ENCODE assay signal across 14 mouse cellular contexts in genomic region chr16:11072454-11072853, GRCm38 (mm10). TPM values are rescaled to one million over a fixed set of nuclear protein-coding genes. Genes with fewer than 3 reads are reported as not detected.
A peak's percentile ranks its signal among the peaks of the same experiment; 100 is the strongest.
DNase-seq lines count a peak whose midpoint lies in the region; ATAC-seq and TF ChIP-seq lines count a peak whose summit lies in the region.
"Had no signal": no experiment of that assay in that cellular context is flagged by ENCODE, and none has a peak within 500 bp of the region (broad histone marks: within the 10 kb centered on the region; RNA-seq: fewer than 3 reads in every experiment).

No protein-coding gene starts in this region.

- no peak for TF ChIP-seq CTCF in layer of hippocampus, adult 2 months (conservative IDR thresholded peaks at IDR 0.05)

- H3K27me3 ChIP-seq in midbrain, embryonic 14.5 days (ENCODE audit: control insufficient read depth, insufficient read depth, low read length) = no peaks in the 10 kb centered on the region
- H3K27me3 ChIP-seq: embryonic facial prominence, embryonic 13.5 days had no signal

- H3K4me3 ChIP-seq in layer of hippocampus, adult 2 months = no peak overlapping the region
- H3K4me3 ChIP-seq in midbrain, embryonic 14.5 days (replicated peaks; ENCODE audit: low read depth, low read length) = no peak overlapping the region
- H3K4me3 ChIP-seq: embryonic facial prominence, embryonic 13.5 days; liver, embryonic 12.5 days had no signal

- H3K9me3 ChIP-seq in midbrain, embryonic 14.5 days (ENCODE audit: control insufficient read depth, low read length) = no peaks in the 10 kb centered on the region
- H3K9me3 ChIP-seq: embryonic facial prominence, embryonic 13.5 days; G1E; liver, embryonic 12.5 days had no signal

- H3K4me2 ChIP-seq in midbrain, embryonic 14.5 days (ENCODE audit: low read length) = no peak overlapping the region
- H3K4me2 ChIP-seq: embryonic facial prominence, embryonic 13.5 days; liver, embryonic 12.5 days had no signal

- WGBS in midbrain, embryonic 14.5 days = 85% methylated on average over 8 of the region's 8 CpGs

- H3K4me1 ChIP-seq in midbrain, embryonic 14.5 days (ENCODE audit: control insufficient read depth, insufficient read depth, low read length) = peaks cover 36% of the 10 kb centered on the region

- ATAC-seq in midbrain, embryonic 14.5 days (ENCODE audit: low FRiP score, low TSS enrichment) = no peak
- ATAC-seq: liver, embryonic 12.5 days had no signal

- H3K27ac ChIP-seq in layer of hippocampus, adult 2 months = peak overlapping the region; percentile 64
- H3K27ac ChIP-seq in midbrain, embryonic 14.5 days (replicated peaks; ENCODE audit: low read depth, low read length) = peak overlapping the region; percentile 32; the same call in 1 of the 2 replicates
- H3K27ac ChIP-seq: embryonic facial prominence, embryonic 13.5 days; liver, embryonic 12.5 days had no signal

- no peak overlapping the region for H3K9ac ChIP-seq in midbrain, embryonic 14.5 days (replicated peaks; ENCODE audit: low read length)
- H3K9ac ChIP-seq: embryonic facial prominence, embryonic 13.5 days; liver, embryonic 12.5 days had no signal

- peak; percentile 44 for DNase-seq in cerebellum, adult 9-11 months
- no peak for DNase-seq in cerebellum, adult 11 months
- DNase-seq in layer of hippocampus, adult 2 months (ENCODE audit: low spot score in 2 of 2) = no peak
- no peak for DNase-seq in layer of hippocampus, adult 9-11 months
- peak; percentile 76 for DNase-seq in adrenal gland, postnatal 14 days
- no peak for DNase-seq in midbrain, embryonic 14.5 days
- DNase-seq in right cerebral cortex, postnatal 4 days = no peak
- no peak for DNase-seq in layer of hippocampus, adult 8-10 months (ENCODE audit: low spot score in 2 of 2)
- DNase-seq: heart, adult 18-20 months; heart, postnatal 36 days; lung, postnatal 10 days had no signal

- peaks cover 59% of the 10 kb centered on the region for H3K36me3 ChIP-seq in midbrain, embryonic 14.5 days (ENCODE audit: control insufficient read depth, insufficient read depth, low read length)

RNA-seq across cellular contexts. Expression of gene Litaf, which starts 6.5 kb away (rescaled TPM):
- total RNA-seq in layer of hippocampus, adult 2 months (2021) = 10 to 100 TPM; 14.1 to 14.5 TPM
- total RNA-seq in adrenal gland, postnatal 14 days (2021) = 38.6 and 47.5 TPM in 2 replicates
- polyA plus RNA-seq in midbrain, embryonic 14.5 days (2014; fragmentation: Nextera tagmentation; extraction: Ambion mirVana) = 20.7 and 32.0 TPM in 2 replicates
- 10 to 100 TPM; 12.2 to 37.8 (median 21.5) TPM for total RNA-seq in layer of hippocampus, adult 8-10 months (2022)

RNA-seq across cellular contexts. Expression of gene Snn, which starts 11.7 kb away (rescaled TPM):
- total RNA-seq in layer of hippocampus, adult 2 months (2021) = 100 to 1,000 TPM; 171 TPM
- total RNA-seq in adrenal gland, postnatal 14 days (2021) = 16.3 and 24.0 TPM in 2 replicates
- polyA plus RNA-seq in midbrain, embryonic 14.5 days (2014; fragmentation: Nextera tagmentation; extraction: Ambion mirVana) = 129 and 169 TPM in 2 replicates
- total RNA-seq in layer of hippocampus, adult 8-10 months (2022) = 100 to 1,000 TPM; 137 to 163 (median 148) TPM

Comparison
In these comparisons a context has a peak if more than half of its experiments do, and no peak if none do; other contexts are left out.
1. DNase-seq: peak in cerebellum, adult 9-11 months (single experiment) and adrenal gland, postnatal 14 days (single experiment); none in cerebellum, adult 11 months (single experiment), layer of hippocampus, adult 2 months (0 of 2), layer of hippocampus, adult 9-11 months (single experiment), midbrain, embryonic 14.5 days (single experiment), right cerebral cortex, postnatal 4 days (single experiment) and layer of hippocampus, adult 8-10 months (0 of 2).